Mouse (Mus musculus) spleen, postnatal 4 days (tissue): ENCODE data around the gene Rhoq.

Experiments used
- DNase-seq, 2 experiments: peaks; one replicate each; pipeline ENCODE4 v3.0.0; 2022; ENCODE audit warnings: low spot score in 2 of 2

Gene Rhoq

GRCm38 (mm10) chr17:86997323-86997722 lies 34.4 kb downstream of the Rhoq start:
- DNase-seq, result no peak

- no peak for DNase-seq
These were observed 46.1 kb downstream of the Rhoq start for GRCm38 (mm10) chr17:87008950-87009349.

GRCm38 (mm10) chr17:87011301-87012019 lies 48.6 kb downstream of the Rhoq start:
- DNase-seq, result no peak

GRCm38 (mm10) chr17:87019692-87020091 lies 56.8 kb downstream of the Rhoq start:
- DNase-seq, result no peak

- no peak for DNase-seq
These were observed 61.8 kb downstream of the Rhoq start for GRCm38 (mm10) chr17:87024491-87025242.

- DNase-seq, result peak; percentile 98 to 99
These were observed 62.5 kb downstream of the Rhoq start, which contains the start of the genes Pigf and Cript for GRCm38 (mm10) chr17:87025269-87025949. TSS of gene Pigf (minus strand) at chr17:87025406. TSS of gene Cript (plus strand) at chr17:87025550.

GRCm38 (mm10) chr17:87036141-87037073 lies 73.5 kb downstream of the Rhoq start:
- no peak for DNase-seq

GRCm38 (mm10) chr17:87038496-87038895 lies 75.6 kb downstream of the Rhoq start:
- no peak for DNase-seq

- no peak for DNase-seq
These were observed 78.9 kb downstream of the Rhoq start for GRCm38 (mm10) chr17:87041739-87042138.

- peak; percentile 84 to 95 for DNase-seq
These were observed 81.5 kb downstream of the Rhoq start for GRCm38 (mm10) chr17:87044364-87044763.

GRCm38 (mm10) chr17:87044796-87045195 lies 81.9 kb downstream of the Rhoq start:
- DNase-seq, result no peak
